Mouse (Mus musculus): ENCODE data around the gene Pdcd11. TPM values are rescaled to one million over a fixed set of nuclear protein-coding genes. Genes with fewer than 3 reads are reported as not detected.
"Not testable (repeated sequence)": the region's sequence is repeated elsewhere in the genome, so short reads cannot be mapped to it uniquely, and the experiment has no call there.

The Pdcd11 gene
- polyA plus RNA-seq, 1 experiment = 8.5 TPM

DNA sequence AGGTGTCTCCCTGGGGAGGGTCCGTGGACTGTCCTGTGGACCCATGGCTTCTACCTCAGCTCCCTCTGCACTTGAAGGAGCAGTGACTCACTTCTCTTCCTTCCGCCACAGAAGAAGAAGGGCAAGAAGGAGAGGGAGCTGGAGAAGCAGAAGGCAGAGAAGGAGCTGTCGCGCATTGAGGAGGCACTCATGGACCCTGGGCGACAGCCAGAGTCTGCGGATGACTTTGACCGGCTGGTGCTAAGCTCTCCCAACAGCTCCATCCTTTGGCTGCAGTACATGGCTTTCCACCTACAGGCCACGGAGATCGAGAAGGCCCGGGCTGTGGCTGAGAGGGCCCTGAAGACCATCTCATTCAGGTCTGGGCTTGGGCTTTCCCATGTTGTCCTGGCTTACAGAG is 37.6 kb downstream of the Pdcd11 start:
- no peak for DNase-seq (ENCODE audit: low read depth)

DNA sequence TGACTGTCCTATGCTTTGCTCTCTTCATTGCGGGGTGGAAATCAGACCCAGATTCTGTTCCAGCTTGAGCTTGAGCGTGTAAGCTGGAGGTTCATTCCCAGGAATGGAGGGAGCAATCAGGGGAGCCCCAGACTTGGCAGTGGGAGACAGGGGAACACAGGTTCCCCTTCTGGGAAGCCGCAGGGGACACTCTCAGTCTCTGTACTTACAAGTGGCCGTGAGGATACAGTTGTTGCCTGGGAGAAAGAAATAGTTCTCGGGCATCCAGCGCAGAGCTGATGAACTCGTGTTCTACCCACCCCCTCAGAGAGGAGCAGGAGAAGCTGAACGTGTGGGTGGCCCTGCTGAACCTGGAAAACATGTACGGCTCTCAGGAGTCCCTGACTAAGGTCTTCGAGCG is 38.3 kb downstream of the Pdcd11 start:
- DNase-seq (ENCODE audit: low read depth) = no peak

DNA sequence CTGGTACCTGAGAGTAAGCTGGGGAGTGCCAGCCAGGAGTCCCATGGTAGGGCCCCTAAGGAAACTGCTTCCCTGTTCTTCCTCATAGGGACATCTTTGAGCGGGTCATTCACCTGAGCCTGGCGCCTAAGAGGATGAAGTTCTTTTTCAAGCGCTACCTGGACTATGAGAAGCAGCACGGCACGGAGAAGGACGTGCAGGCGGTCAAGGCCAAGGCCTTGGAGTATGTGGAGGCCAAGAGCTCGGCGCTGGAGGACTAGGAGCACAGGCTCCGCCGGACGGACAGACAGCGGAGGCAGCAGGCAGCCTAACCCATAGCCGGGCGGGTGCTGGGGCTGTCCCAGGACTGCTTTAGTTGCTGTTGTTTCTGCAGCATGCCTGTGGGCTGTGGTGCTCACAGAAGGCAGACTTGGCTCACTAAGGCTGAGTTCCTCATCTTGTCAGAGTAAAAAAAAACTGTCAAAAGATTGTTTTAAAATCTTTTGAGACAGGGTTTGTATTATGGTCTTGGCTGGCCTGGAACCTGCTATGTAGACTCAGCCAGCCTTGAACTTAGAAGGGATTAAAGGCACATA is 40.1 kb downstream of the Pdcd11 start:
- DNase-seq (ENCODE audit: low read depth) = no peak

DNA sequence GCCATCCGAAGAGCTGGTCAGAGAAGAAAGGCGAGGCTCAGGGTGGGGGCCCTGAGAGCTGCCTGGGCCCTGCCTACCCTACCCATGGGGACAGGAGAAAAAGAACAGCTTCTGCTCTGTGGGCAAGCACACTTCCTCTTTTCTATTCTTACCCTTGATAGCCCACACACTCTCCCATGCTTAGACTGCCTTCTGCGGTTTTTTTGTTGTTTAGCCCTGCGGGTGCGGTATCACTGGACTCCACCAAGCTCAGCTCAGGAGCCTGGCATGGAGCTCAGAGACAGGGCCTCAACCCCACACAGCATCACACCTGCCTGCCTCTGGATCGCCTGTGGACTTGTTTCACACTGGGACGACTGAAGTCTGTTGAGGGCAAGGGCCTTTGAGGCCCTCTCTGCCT is 42.6 kb downstream of the Pdcd11 start:
- no peak for DNase-seq (ENCODE audit: low read depth)

DNA sequence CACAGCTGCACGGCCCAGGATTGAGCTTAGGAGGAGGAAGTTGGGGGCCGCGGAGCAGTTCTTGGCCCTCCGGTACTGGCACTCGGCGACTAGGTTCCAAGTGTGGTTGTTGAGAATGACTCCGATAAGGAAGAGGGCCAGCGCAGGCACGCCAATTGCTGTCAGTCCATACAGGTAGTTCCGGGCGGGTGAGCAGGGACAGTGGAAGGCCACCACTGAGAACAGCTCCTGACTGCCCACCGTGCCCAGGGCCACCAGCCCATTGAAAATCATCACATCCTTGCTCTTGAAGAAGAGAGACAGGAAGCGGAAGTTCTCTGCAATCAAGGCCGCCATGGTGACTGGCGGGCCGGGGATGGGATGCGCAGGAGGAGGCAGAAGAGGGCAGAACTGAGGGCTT is 45.0 kb downstream of the Pdcd11 start:
- DNase-seq (ENCODE audit: low read depth) = no peak

DNA sequence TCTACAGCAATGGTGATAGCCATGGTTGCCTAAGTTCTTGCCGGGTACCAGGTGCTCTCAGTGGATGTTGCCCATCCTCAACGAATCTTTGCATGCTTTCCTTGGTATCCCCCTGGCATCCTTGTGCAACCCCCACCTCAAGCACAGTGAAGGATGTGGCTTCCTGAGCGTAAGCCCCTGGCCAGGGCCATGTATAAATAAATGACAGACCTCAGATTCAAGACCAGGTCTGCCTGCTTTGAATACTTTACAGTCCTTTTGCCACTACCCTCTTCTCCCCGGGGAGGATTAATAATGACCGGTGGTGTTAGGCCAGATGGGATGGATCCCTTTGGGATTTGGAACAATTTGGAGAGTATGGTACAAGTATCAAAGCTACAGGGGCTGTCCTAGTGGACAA is 45.6 kb downstream of the Pdcd11 start:
- no peak for DNase-seq (ENCODE audit: low read depth)

DNA sequence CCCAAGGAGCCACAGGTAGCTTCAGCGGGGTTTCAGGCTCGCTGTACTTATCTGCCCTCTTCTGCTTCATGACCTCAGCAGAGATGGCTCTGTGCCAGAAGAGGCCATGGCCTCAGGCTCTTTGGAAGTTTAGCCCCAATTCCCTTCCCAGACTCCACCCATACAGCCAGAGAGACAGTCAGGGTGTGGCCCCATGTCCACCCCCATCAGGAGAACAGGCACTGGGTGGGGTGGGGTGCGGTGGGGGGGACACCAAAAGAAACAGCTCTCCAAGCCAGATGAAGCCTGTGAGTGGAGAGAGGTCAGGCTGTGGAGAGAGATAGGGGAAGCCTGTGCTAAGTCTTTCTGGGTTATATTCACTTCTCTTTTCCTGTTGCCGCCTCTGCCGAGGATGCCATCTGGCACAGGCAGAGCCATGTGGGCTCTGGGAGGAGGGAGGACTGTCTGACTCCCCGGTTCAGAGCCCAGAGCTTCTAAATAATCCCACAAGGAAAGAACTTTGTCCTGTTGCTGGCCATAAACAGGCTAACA is 46.5 kb downstream of the Pdcd11 start:
- no peak for DNase-seq (ENCODE audit: low read depth)

DNA sequence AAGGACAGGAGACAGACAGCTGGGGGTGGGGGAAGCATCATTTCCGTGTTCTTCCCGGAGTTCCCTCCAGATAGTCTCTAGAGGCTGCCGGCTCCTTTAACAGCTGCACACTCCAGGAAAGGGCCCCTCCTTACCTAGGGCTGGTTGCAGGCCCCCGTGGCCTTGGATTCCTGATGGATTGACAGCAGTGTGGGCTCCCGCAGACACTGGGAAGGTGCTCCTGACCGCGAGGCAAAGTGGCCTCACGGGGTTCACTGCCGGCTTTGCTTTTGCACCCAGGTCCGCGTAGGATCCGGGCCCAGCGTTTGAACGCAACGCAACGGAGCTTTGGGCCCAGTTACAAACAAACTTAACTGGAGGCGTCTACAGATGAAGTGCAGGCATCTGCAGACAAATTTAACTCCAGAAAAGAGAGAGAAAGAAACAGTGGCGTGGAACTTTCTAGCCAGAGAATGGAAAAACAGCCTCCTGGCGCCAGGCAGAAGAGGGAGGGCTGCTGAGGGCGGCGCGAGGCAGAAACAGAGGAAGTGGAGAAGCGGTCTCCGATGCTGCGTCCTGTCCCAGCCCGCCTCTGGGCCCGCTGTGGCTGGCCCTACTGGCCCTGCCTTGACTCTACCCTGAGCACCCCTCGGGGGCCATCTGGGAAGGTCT is 47.3 kb downstream of the Pdcd11 start, which contains the start of gene Calhm2:
TSS of gene Calhm2 (minus strand) at position 524 of the 651 bp plus-strand sequence.
- DNase-seq (ENCODE audit: low read depth) = no peak

DNA sequence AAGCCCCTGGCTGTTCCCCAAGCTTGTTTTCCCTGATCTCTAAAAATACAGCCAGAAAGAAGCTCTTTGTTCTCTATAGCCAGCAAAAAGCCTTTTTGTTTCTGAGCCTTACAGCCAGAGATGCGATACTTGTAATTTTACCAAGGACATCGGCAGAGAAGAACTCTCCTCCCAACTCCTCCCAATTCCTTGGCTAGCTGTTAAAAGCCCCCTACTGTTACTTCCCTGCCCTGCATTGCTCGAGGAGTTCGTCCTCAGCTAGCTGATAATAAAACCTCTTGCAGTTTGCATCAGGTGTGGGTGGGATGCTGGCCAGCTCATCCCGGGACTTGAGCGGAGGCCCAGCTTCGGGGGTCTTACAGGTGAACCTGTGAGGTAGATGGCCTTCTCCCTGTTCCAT is 49.0 kb downstream of the Pdcd11 start:
- DNase-seq (ENCODE audit: low read depth) = not testable (repeated sequence)

DNA sequence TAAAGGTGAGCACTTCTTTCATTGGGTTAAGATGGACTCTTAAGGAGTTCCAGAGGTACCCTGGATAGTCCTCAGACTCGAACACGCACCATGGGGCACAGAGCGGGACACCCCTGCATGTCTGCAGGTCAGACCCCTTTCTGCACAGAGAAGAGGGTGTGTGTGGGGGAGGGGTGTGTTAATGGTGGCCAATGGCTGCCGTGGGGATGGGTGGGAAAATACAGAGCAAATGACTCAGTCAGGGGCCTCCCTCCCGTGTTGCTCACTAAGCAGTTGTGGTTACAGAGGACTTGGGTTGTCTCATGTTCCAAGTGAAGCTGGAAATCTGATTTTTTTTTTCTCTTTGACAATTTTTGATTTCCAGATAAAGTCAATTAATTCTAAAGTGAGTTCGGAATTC is 51.9 kb downstream of the Pdcd11 start:
- DNase-seq (ENCODE audit: low read depth) = no peak

DNA sequence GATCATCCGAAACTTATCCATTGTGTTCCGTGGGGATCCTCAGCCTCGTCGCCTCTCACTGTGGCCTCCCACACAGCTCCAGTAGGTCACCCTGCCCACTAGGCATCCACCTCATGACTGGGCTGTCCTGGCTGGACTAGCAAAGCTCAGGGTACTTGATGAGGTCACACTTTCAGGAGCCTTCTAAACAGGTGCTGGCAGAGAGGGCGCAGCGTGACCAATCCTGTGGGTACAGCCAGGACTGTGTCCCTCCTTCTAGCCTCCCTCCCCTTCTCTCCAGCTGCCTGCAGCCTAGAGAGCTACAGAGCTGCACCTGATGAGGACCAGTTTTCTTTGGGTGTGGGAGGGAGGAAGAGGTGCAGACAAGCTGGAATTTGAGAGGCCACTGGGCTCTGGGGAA is 53.6 kb downstream of the Pdcd11 start, which contains the start of gene Calhm1:
TSS of gene Calhm1 (minus strand) at position 101 of the 400 bp plus-strand sequence.
- DNase-seq (ENCODE audit: low read depth) = no peak

DNA sequence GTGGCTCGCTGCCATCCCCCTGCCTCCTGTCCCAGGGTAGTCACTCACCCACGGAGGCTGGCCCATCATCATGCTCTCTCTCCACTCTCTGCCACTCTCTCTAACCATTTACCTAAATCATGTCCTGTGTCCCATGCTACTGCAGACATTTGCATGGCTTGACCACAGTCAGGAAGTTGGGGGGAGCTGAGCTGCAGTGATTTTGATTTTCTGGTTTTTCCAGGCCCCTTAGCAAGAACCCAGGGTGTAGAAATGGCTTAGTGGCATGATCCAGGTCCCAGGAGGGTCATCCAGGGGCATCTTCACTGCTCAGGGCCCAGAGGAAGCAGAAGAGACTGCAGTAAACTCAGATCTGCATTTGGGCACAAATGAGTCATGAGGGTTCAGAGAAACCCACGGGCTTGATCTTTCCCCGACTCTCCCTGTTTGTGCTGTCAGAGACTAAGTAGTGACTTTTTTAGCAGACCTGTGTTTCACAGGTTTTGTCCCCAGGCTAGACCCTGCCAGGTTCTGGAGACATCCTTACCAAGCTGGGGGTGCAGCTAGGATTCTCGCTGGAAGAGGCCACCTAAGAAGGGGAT is 57.8 kb downstream of the Pdcd11 start:
- no peak for DNase-seq (ENCODE audit: low read depth)

DNA sequence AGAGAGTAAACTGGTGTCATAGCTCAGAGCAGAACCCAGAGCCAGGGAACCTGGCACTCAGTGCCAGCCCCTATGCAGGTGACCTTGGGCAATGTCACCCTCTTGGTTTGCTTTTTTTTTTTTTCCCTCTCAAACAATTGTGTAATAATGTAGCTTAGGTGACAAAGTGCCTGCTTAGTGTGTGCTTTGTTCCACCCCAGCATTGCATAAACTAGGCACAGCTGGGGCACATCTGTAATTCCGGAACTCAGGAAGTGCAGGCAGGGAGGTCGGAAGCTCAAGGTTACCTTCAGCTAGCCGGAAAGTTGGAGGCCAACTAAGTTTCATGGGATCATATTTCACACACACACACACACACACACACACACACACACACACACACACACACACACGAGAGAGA is 59.3 kb downstream of the Pdcd11 start:
- no peak for DNase-seq (ENCODE audit: low read depth)

DNA sequence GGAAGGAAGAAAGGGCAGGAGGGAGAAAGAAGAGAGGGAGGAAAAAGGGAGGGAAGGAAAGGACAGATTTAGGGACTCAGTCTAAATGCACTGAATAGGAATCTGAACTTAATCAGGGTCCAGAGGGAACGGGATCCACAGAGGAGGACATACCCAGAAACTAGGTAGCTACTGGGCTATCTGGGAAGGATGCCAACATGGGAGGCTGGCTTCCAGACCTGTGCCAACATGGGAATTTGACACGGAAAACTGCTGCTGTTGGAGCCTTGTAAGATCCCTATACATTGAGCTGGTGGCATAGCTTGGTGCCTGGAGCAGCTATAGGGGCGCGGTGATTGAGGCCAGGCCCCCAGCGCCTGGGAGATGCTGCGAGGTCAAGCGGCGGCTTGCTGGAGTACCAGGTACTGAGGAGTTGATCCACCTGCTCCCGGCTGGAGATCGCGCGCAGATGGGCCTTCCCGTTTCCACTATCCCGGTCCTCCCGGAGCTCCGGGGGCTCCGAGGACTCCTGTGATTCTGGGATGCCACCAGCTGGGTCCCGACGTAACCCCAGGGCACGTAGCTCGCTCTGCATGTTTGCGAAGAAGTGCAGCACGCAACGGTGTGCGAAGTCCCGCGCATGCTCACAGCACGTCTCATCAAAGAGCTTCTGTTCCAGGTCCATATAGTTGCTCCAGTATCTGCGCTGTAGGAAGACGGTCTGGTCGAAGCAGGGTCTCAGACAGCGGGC is 60.9 kb downstream of the Pdcd11 start:
- DNase-seq (ENCODE audit: low read depth) = no peak

DNA sequence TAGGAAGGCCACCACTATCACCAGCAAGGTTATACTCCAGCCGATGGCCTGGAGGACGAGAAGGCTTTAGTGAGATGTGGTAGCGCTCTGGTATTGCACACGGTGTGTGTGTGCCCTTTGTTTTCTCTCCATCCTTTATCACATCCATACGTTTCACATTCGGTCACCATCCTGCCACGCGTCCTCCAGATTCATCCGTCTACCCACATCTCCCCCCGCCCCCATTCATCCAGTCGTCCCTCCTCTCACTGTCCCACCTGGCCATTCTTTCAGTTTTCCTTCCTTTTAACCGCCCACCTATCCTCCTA is 61.4 kb downstream of the Pdcd11 start:
- no peak for DNase-seq (ENCODE audit: low read depth)

DNA sequence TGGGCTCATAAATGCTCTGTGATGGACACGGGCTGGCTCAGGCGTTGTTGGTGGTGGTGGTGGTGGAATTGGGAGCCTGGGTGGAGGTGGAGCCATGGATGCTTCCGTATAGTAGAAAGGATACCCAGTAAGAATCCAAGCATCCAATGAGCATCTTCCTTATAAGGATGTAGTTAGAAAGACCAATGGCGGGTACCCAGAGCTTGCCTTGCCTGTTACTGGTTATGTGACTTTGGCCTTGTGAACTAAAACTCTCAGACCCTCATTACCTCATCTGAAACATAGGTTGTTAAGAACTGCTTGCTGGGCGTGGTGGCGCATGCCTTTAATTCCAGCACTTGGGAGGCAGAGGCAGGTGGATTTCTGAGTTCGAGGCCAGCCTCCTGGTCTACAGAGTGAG is 63.2 kb downstream of the Pdcd11 start:
- DNase-seq (ENCODE audit: low read depth) = no peak

DNA sequence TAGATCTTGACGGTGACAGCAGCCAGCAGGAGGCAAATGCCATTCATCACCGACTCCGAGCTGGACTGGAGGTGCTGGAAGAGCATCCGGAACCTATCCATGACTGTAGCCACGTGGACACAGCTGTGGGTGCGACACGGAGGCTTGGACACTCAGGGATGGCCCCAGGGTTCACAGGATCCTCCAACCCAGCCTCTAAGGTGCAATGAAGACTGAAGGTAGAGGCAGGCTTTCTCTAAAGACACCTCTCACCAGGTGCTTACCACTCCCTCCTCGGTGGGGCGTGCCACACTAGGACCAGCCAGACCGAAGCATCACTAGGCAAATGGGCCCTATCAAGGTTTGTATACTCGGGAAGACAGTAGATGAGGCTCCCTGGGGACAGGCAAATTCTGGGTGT is 67.1 kb downstream of the Pdcd11 start, which contains the start of gene Calhm3:
TSS of gene Calhm3 (minus strand) at position 101 of the 400 bp plus-strand sequence.
- no peak for DNase-seq (ENCODE audit: low read depth)

DNA sequence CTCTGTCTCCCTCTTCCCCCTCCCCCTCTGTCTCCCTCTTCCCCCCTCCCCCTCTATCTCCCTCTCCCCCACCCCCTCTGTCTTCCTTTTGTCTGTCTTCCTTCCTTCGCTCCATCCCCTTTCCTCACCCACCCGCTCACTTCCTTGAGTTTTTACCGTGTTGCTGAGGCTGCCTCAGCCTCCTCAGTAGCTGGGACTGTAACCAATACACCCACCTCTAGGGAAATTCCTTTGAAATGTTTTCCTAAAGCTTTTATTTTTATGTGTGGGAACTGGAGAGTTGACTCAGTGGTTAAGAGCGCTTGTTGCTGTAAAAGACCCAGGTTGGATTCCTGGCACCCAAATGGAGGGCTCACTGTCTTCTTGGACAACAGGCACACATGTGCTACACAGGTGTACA is 71.1 kb downstream of the Pdcd11 start:
- DNase-seq (ENCODE audit: low read depth) = no peak

DNA sequence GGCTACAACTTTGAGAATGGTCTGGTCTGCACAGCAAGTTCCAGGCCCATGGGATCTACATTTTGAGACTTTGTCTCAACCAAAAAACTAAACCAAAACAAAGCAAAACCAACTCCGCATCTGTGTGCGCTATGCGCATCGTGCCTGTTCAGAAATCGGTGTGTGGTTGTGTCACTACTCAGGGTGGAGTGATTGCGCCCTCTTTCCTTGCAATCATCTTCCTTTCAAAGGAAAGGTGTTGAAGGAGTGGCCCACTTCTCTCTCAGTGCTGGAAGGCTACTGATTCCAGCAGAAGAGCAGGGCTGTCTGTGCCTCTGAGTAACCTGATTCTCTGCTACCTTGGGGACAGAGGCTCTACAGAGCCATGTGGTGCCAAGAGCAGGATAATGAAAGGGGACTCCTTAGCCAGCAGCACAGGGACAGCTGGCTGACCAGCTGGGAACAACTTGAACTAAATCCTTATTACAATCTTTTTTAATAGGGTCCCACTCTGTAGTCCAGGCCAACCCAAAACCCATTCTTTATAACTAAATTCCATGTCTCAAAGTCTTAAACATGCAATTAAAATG is 72.7 kb downstream of the Pdcd11 start:
- no peak for DNase-seq (ENCODE audit: low read depth)

DNA sequence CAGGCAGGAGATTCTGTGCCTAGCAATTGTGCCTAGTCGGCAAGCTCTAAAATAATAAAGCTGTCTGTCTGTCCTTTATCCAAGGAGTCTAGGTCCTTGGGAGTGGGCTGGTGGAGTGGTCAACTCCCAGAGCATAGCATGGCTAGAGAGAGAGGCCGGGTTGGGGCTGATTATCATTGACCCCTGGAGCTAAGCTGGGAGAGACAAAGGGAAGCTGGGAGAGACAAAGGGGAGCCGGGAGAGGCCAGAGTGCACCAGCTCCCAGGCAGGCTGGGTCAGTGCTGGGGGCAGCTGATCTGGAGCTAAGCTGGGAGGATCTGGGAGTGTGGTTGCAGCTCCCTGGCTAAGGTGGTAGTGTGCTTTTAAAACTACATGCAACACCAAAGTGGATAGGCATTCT is 76.2 kb downstream of the Pdcd11 start:
- DNase-seq (ENCODE audit: low read depth) = no peak

DNA sequence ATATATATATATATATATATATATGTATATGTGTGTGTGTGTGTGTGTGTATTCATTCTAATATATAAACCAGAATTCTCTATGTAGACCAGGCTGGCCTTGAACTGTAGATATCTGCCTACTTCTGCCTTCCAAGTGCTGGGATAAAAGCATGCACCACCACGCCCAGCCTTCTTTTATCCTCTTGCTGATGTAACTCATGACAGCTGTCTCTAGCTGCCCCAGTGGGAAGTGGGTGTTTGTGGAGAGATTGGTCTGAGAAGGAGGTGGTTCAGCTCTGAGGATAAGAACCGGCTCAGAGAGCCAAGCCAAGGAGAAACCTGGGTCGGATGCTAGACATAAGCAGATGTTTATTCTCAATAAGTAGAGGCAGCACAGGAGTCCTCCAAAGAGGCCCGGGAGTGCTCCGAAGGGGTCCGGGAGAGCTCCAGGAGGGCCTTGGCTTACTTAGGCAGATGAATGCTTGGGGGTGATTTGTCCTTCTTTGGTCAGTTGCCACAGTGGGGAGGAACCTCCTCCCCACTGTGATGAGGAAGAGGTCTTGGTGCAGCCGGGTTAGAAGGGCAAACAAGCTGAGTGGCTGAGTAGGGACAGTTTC is 77.1 kb downstream of the Pdcd11 start:
- no peak for DNase-seq (ENCODE audit: low read depth)

DNA sequence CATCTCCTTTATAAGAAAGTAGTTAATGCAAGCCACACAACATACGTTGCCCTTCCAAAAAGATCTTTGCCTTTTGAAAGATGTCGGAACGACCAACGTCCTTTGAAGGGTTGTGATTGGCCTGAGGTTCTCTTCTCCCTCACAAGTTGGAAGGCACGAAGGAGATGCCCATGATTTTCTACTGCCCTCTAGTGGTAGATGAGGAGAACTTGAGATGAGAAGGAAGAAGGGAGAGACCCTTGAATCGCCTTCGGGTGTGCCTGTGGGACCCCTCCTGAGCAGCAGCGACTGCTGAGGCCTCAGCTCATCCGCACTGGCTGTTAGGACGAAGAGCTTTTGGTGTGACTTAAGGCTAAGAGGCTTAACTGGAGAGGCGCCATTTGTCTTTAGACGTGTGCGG is 77.7 kb downstream of the Pdcd11 start:
- no peak for DNase-seq (ENCODE audit: low read depth)

Data from gonadal fat pad, adult 2 months (tissue).